Mouse (Mus musculus) heart, postnatal 25 days (tissue): ENCODE measurements around the gene Rras2. TPM values are rescaled to one million over a fixed set of nuclear protein-coding genes. Genes with fewer than 3 reads are reported as not detected.

Experiments
- DNase-seq: peaks from one replicate; pipeline ENCODE4 v3.0.0; 2022; ENCODE audit warnings: low spot score
- intact Hi-C: fragments of 180-260 bp; cut with DNase I; formaldehyde crosslinking; loops from one replicate; pipeline ENCODE4 v1.15.1; 2025
- total RNA-seq, 2 experiments: library from RNA; stranded (reverse); gene quantifications; 2 replicates each; pipeline ENCODE4 v1.2.3; 2021

Gene Rras2
- total RNA-seq, 2 experiments from 2014 or later = 48.2 to 50.2 TPM

- DNase-seq = peak; percentile 54
- intact Hi-C loops = loop anchor here (5.0 kb wide), 2 partner anchors 50 to 95 kb away; no protein-coding TSS in a partner anchor
Observed at GRCm38 (mm10) chr7:114116711-114117351, 750 bp downstream of the Rras2 start.

GRCm38 (mm10) chr7:114115961-114116360, 1.6 kb downstream of the Rras2 start:
- intact Hi-C loops = loop anchor here (5.0 kb wide), 2 partner anchors 49 to 96 kb away; no protein-coding TSS in a partner anchor
- DNase-seq = no peak

DNA sequence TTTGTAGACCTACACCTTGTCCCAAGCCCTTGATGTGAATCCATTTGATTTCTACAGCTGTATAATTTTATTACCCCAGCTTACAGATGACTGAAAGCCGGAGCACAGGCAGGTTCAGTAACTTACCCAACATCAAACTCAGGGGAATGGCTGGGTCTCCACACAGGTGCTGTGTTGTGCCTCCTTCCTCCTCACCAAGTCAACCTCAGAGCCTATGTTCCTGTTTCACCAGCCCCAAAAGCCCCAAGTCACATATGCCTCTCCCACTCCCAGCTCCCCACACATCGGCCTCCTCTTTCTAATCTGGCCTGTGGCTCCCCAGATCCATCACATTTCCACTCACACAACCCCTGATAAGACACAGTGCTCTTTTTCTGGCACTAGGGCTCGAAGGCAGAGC, 2.6 kb downstream of the Rras2 start:
- intact Hi-C loops = loop anchor here (5.0 kb wide), 2 partner anchors 48 to 97 kb away; no protein-coding TSS in a partner anchor
- no peak for DNase-seq

DNA sequence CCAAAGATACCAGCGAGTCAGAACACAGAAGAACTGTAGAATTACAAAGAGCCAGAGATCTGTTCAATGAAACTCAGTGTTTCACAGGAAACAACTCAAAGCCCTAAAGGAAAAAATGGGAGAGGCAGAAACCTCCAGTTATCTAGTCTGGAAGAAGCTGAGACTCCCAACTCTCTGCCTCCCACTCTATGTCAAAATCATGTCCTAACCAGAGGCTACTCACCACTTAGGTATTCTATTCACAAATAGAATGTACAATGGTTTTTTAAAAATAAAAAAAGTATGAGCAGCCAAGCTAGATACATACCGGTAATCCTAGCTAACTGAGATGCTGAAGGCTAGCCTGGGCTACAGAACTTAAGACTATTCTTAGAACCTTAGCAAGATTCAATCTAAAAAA, 3.3 kb downstream of the Rras2 start:
- intact Hi-C loops = no loop called here
- DNase-seq = no peak

GRCm38 (mm10) chr7:114110500-114110899, 7.1 kb downstream of the Rras2 start:
- intact Hi-C loops = no loop called here
- no peak for DNase-seq

DNA sequence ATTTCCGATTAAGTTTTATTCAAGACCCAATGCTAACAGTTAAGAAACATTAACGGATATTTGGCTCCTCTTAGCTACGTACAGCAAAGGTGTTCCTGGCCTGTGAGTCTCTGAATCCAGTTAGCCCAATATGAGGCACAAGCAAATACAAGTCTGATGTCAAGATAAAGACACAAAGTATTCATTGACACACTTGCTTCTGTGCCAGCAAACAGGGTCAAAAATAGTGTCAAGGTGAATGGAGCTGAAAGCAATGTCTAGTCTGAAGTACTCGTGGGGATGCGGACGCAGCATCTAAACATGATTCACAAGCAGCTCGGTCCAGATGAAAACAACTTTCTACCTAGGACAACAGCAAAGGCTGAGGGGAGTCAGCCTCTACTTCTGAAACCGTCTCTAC, 11.7 kb downstream of the Rras2 start:
- intact Hi-C loops = no loop called here
- DNase-seq = no peak

- intact Hi-C loops = no loop called here
- no peak for DNase-seq
Observed at GRCm38 (mm10) chr7:114103629-114104347, 13.8 kb downstream of the Rras2 start.

DNA sequence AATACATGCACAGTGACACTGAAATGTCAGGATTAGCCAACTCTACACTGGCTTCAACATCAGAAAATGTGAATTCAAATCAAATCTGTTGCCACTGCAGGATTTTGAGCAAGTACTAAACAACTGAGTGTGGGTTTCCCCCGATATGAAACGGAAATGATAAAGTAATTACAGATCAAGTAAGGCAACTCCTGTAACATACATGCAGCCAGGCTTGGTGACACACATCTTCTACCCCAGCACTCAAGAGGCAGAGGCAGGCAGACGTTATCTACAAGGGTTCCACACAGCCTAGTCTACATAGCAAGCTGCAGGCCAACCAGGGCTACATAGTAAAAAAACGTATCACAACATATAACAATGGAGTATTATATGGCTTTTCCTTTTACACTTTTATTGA, 14.4 kb downstream of the Rras2 start:
- no peak for DNase-seq
- intact Hi-C loops = no loop called here

GRCm38 (mm10) chr7:114102609-114103008, 15.0 kb downstream of the Rras2 start:
- no peak for DNase-seq
- intact Hi-C loops = no loop called here

DNA sequence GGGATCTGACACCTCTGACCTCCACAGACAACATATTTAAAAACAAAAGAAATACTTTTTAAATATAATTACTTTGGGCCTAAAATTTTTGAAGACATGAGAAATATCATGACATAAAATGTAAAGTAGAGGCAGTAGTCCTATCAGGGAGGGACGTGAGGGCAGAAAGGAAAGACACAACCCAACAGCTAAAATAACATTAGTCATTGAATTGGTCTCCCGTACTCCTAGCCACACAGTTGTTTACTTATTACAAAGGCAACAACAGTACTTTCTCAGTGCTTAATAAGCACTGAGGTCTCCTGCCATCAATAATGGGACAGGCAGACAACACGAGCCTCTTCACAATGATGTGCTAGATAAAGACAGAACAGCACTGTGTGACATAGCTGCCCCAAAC, 16.2 kb downstream of the Rras2 start:
- intact Hi-C loops = no loop called here
- DNase-seq = no peak

GRCm38 (mm10) chr7:114093548-114094174, 23.9 kb downstream of the Rras2 start:
- no peak for DNase-seq

GRCm38 (mm10) chr7:114090892-114091545, 26.6 kb downstream of the Rras2 start:
- intact Hi-C loops = no loop called here
- DNase-seq = no peak

More at GRCm38 (mm10) chr7:114093548-114094174, 23.9 kb downstream of the Rras2 start:
- intact Hi-C loops = no loop called here

DNA sequence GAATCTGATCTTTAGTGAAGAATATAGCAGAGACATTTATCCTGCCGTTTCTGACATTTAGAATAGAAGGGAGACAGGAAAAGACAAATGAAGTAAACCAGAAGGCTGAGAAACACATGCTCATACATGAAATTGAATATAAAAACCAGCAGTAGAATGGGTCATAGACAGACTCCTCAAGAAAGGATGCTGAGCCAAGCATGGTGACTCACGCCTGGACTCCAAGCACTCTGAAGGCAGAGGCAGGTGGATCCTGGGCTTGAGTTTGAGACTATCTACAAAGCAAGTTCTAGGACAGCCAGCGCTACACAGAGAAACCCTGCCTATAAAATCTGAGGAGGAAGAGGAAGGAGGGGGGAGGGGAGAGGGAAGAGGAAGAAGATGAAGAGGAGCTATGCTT, 27.4 kb downstream of the Rras2 start:
- intact Hi-C loops = no loop called here
- DNase-seq = no peak

GRCm38 (mm10) chr7:114088918-114089317, 28.7 kb downstream of the Rras2 start:
- no peak for DNase-seq
- intact Hi-C loops = no loop called here

DNA sequence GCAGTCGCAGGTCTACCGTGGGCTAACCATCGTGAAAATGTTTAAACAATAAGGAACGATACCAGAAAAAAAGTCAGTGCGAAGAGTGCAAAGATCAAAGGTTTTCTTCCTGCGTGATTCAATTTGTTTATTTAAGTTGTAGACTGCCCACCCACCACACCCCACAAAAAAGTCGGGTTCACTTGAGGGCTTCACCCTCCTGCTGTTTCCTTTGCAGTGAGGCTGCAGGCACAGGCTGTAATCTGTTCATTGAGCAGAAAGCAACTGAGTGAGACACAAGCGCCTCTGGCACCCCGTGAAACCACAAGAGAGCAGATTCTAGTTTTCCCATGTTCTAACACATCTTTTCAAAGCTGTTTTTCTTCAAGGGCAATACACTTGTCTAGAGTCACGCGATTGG, 29.6 kb downstream of the Rras2 start:
- DNase-seq = no peak
- intact Hi-C loops = no loop called here

GRCm38 (mm10) chr7:114087341-114087740, 30.2 kb downstream of the Rras2 start:
- intact Hi-C loops = no loop called here
- no peak for DNase-seq

- no peak for DNase-seq
- intact Hi-C loops = no loop called here
Observed at GRCm38 (mm10) chr7:114086021-114086710, 31.4 kb downstream of the Rras2 start.

DNA sequence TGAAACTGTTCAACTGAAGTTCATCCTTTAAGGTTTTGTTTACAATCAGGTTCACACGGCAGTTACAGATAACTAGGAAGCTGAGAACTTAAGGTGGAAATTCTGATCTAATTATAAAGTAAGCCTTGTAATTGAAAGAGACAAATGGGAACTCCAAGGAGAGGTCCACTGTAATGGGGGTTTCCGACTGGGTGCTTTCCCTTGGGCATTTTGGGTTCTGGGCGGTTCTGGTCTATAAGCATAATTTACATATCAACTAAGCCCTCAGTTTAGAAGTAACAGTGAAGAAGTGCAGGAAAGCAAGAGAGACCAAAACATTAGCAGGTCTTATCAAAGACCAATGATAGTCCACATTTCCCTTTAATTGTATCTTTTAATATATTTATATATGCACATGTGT, 33.8 kb downstream of the Rras2 start:
- no peak for DNase-seq
- intact Hi-C loops = no loop called here

DNA sequence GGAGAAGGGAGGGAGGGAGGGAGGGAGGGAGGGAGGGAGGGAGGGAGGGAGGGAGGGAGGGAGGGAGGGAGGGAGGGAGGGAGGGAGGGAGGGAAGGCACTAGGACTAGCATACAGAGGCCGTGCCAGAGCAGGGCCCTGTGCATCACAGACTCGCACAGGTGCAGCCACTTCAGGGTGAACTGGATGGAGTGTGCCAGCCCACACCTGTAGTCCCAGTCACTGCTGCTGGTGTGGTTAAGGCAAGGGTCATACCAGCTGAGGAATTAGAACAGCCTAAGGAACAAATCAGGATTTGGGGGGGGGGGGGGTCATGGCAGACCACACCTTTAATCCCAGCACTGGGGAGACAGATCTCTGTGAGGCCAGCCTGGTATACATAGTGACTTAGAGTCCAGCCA, 34.5 kb downstream of the Rras2 start:
- intact Hi-C loops = no loop called here
- DNase-seq = no peak
